Mouse (Mus musculus) cerebellum, adult 11 months (tissue): ENCODE results near the gene Znrf1.

Experiments
- DNase-seq: peaks from one replicate; pipeline ENCODE4 v3.0.0; 2022

Gene Znrf1

DNA sequence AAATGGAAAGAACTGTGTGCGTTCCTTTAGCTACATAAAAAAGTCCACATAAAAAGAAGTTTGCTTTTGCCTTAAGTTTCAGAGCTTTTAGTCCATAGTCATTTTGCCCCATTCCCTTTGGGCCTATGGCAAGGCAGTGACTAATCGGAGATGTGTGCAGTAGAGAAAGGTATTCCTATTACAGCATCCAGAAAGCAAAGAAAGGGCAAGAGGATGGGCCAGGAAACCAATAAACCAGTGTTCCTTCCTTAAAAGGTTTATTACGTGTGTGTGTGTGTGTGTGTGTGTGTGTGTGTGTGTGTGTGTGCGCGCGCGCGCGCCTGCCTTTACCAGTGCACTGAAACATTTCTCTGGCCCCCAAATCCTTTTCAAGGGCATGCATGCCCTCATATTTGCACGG lies 35.8 kb downstream of the Znrf1 start:
- no peak for DNase-seq

GRCm38 (mm10) chr8:111572431-111572830 lies 36.5 kb downstream of the Znrf1 start:
- no peak for DNase-seq

GRCm38 (mm10) chr8:111573583-111573982 lies 37.7 kb downstream of the Znrf1 start:
- DNase-seq = no peak

DNA sequence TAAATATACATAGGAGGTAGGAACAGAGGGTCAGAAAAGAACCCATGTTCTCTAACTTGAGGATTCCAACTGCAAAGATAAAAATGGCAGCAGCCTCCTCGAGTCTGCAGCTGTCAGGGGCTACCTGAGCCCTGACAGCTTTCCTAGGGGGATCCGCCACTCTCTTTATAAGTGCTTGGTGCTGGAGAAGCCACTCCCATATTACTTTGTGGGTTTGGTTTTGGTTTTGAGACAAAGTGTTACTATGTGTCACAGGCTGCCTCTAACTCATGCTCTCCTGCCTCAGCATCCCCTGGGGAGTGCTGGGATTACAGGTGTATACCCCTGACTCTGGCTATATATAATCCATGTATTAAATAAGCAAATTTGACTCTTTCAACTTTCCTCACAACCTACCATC lies 38.1 kb downstream of the Znrf1 start:
- DNase-seq = no peak

DNA sequence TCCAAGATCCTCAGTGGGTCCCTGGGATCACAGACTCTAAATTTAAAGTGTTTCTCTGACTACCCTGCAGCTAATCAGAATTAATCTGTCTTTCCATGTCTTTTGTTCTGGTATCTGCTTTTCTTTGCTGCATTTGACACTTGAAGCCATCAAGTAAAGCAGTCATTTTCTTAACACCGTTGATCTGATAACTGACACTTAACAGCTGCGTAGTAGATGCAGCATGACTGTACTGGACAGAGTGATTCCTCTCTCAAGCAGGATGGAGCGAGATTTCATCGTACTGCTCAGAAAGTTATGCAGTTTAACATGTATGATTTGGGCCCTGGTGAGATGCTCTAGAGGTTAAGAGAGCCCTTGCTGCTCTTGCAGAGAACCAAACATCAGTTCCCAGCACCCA lies 39.6 kb downstream of the Znrf1 start:
- DNase-seq = no peak

GRCm38 (mm10) chr8:111576501-111576900 lies 40.6 kb downstream of the Znrf1 start:
- DNase-seq = no peak

- DNase-seq = no peak
Measured at GRCm38 (mm10) chr8:111577880-111578533, 42.1 kb downstream of the Znrf1 start.

GRCm38 (mm10) chr8:111579318-111579717 lies 43.4 kb downstream of the Znrf1 start:
- DNase-seq = peak; percentile 53

GRCm38 (mm10) chr8:111580306-111580705 lies 44.4 kb downstream of the Znrf1 start:
- no peak for DNase-seq

GRCm38 (mm10) chr8:111582386-111582785 lies 46.5 kb downstream of the Znrf1 start:
- no peak for DNase-seq

DNA sequence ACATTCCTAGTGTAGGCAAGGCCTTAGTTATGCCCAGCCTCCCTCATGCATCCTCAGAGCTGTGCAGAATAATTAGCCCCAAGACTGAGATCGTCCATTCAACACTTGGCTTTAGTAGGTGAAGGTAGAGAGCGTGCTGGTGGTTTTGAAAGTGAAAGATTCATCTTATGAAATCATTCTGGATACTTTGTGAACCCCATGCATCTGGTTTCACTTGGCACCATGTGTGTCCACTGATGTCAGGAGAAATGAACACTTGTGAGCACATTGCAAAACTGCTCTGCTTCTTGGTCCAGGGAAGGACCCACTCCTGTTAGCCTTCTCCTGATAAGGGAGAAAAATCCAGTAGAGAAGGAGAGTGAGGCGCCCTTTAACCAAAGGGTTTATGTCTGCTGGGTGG lies 49.0 kb downstream of the Znrf1 start:
- no peak for DNase-seq

GRCm38 (mm10) chr8:111587545-111588094 lies 51.7 kb downstream of the Znrf1 start:
- no peak for DNase-seq

GRCm38 (mm10) chr8:111588336-111588735 lies 52.4 kb downstream of the Znrf1 start:
- DNase-seq = no peak

DNA sequence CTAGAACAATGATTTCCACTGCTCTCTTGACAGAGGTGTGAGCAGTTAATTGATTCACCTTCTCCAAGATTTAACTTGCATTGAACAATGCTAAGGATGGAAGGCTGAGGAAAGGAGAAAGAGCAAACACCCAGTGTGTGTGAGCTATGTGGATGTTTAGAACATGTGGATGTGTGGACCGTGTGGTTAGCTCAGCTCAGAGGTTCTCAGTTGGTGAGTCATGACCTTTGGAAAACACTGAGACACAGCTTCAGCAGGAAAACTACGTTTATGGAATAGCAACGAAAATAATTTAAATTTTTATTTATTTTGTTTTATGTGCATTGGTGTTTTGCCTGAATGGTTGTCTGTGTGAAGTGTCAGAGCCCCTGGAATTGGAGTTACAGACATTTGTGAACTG lies 54.3 kb downstream of the Znrf1 start:
- no peak for DNase-seq

DNA sequence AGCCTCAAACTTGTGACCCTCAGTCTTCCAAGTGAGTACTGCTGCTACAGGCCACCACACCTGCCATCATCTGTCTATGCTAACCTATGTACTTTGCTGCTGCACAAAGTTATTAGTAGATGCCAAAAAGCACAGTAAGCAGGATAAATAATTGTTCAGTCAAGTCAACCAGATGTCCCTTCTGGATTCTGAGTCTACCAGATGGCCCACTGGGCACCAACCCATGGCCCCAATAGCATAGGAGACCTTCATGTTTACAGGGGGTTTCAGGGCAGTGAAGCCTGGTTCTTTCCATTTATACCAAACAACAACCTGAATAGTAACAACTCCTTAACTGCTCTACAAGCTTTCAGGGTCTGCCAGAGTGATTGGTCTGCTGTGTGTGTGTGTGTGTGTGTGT lies 55.3 kb downstream of the Znrf1 start:
- no peak for DNase-seq

DNA sequence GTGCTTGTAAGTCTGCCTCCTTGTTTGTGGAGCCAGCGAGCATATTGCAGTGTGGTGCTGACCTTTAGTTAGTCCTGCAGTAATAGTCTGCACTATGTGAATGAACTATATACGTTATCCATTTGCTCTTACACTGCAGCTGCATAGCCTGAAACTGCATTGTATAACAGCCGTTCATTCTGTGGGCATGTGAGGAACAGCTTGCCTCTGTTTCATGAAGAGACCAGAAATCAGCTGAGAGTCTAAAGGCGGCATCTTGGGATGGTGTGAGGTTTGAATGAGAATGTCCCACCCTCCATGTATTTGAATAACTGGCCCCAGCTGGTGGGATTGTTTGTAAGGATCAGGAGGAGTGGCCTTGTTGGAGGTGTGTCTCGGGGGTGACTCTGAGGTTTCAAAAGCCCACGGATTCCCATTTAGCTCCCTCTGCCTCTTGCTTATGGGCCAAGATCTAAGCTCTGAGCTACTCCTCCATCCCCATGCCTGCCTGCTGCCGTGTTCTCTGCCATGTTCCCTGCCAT lies 56.6 kb downstream of the Znrf1 start:
- no peak for DNase-seq

DNA sequence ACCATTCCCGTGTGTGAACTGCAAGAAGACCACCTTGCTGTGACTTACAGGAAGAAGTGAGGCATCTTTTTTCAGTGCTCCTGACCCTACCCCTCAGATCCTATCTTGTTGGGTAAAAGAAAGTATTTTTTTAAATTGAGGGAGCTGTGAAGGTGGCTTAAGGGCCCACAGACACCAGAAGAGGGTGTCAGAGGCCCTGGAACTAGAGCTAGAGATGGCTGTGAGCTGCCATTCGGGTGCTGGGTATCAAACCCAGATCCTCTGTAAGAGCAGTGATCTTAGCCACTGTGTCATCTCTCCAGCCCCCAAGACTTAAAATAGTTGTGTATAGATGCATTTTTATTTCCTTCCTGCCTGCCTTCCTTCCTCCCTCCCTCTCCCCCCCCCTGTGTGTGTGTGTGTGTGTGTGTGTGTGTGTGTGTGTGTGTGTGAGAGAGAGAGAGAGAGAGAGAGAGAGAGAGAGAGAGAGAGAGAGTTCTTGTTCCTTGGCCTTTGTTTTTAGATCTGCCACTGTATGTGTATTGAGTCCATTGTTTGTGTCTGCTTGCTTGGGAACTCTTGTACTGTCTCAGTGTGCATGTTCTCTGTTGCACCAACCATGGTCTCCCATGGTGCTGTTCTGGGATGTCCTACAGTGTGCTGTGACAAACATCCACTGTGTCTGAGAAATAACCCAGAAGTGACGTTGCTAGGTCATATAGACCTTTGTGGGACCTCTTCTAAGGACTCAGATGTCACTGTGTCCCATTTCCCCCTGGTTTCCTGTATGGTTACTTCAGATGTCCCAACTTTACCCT lies 58.3 kb downstream of the Znrf1 start:
- no peak for DNase-seq

DNA sequence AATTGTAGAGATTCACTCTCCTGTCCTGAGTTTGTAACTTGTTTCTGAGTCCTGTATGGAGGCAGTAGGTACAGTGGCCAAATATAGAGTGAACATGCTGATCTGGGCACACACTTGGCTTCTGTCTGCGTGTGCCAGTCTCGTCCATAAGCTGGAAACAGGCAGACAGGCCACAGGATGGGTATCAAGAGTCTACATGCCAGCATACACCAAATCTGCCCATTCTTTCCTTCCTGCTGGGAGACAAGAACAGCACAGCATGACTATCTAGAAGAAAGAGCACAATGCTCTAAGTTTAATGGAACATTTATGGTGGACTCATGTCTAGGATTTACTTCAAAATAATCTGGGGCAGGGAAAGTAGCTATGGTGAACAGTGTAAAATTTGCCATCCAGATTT lies 59.1 kb downstream of the Znrf1 start:
- no peak for DNase-seq

DNA sequence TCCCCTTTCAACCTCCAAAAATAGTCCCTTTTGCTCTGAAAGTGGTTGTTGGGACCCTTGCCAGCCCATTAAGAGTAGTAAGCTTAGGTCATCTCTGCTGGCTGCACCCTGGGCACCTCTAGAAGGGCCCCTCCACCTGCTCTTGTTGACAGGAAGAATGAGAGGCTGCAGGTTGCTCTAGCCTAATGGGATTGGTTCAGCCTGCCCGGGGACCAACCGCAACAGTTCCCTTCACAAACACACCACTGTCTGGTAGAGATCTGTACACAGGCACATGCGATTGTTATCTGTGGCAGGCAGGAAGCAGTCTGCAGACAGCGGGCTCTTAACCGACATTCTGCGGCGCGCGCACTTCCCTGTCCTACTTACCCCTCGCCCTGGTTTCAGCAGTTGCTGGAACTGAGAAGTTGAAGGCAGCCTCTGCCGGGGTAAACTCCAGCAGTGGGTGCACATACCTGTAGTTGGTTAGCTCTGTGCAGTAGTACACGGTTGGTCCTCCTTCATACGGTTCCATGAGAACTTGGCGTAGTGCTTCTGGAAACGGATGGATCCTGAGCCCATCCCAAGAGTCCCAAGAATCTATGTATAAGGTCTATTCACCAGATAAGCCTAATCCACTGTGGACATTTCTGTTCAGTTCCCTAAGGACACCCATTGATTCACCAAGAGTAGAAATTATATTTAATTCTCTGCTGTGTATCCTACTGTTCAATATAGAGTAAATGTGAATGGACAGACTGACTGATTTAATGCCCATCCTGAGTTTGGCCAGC lies 60.0 kb downstream of the Znrf1 start:
- no peak for DNase-seq

GRCm38 (mm10) chr8:111596485-111596821 lies 60.6 kb downstream of the Znrf1 start:
- no peak for DNase-seq

- DNase-seq = no peak
Measured at GRCm38 (mm10) chr8:111597310-111597709, 61.4 kb downstream of the Znrf1 start.

- DNase-seq = peak; percentile 24
Measured at GRCm38 (mm10) chr8:111599707-111600444, 64.0 kb downstream of the Znrf1 start.

DNA sequence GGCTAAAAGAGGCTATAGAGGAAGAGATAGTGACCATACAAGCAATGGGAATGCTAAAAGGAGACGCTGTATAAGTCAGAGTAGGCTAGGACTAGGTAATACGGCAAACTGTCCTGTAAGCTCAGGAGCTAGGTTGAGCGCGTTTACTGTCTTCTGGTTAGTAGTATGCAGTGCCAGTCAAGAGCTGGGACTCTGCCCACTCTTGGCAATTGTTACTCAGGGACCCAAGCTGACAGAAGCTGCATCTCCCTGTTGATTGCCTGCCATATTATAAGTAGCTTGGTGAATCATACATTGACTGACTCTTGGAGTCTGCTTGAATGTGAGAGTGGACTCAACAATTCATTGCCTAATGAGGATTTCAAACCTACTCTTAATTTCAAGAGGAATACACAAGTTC lies 66.2 kb downstream of the Znrf1 start:
- peak; percentile 61 for DNase-seq
